Mouse (Mus musculus) cerebellum, adult 8-10 months (tissue): ENCODE results near the gene LTO1.
"Not testable (repeated sequence)": the region's sequence is repeated elsewhere in the genome, so short reads cannot be mapped to it uniquely, and the experiment has no call there.

Experiments
- DNase-seq: peaks from one replicate; pipeline ENCODE4 v3.0.0; 2022

The LTO1 gene

DNA sequence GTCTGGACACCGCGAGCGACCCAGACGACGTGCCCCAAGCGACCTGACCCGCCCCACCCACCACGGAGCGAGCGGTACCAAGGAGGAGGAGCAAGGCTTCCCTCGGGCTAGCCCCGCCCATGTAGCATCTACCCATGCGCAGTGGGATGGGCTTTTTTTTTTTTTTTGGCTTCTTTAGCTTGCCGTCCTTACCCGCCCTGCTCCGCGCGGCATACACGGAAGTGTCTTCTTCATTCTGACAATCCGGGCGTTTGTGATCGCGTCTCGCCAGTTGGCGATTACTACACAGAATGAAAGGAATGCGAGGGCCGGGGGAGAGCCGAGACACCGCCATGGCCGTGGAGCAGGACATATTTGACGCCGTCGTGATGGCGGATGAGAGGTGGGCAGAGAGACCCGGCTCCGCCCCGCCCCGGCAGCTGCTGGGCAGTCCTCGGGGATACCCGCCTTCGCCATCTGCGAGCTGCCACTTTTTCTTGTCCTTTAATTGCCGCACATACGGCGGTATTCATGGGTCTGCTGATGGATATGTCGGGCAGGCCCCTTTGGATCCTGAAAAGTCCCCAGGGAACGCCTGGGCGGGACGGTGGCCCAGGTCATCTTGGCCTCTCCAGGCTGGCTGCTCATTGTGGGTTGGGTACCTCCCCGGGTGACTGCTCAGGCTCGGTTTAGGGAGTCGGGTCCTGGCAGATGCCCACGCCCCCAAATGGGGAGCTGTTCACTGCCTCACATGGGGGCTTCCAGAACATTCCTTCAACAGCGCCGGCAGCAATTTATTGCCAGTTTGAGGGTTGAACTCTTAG lies at the start of gene LTO1:
Gene LTO1 (plus strand): TSS at position 153 of the 803 bp plus-strand sequence.
- peak; percentile 89 for DNase-seq

DNA sequence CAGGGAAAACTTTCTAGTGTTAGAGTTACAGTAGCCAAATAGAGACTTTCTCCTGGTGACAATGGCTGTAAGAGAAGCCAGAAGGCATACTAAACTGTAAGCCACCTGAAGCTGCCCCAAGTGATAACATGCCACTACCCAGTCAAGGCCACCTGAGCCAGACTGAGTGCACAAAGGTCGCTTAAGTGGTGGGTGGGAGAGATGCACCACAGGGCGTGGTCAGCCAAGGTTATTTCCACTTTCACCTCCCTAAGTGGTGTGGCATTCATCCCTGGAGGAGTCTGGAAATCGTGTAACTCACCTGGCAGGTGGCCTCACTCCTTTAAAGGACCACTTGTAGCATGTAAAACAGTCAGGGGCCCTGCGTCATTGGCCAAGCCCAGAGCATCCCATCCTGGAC lies 47.7 kb upstream of the LTO1 start:
- DNase-seq, result no peak

DNA sequence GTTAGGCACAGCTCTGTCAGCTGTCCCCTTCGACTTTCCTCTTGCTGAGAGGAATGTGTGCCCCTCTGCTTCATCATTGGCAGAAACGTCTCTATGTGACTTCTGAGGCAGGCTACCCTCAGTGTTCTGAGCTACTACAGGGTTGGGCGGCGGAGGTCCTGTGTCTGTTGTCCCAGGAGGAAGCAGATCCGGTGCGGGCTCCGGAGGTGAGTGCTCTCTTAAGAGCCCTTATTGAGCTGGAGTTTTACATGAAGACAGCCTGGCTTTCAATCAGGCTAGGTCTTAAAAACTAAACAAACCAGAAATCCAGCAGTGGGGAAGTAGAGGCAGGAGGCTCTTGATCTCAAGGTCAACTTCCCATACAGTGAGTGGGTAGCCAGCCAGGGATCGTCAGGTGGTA lies 47.3 kb upstream of the LTO1 start:
- DNase-seq, result no peak

DNA sequence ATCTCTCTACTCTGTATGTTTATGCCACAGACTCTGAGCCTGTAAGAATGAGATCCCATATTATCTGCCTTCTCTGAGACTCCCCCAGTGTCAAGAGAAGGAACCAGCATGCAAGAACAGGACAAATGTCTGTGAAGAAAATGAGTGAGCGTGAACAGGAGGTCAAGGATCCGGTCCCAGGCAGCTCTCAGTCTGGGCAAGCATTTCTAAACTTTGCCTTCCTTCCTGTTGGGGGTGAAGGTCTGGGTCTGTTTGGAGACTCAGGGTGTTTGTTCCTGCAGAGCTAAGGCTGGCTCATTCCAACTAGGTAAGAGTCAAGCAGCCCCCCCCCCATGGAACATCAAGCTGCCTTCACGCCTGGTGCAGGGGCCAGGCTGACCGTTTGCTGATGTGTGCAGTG lies 42.5 kb upstream of the LTO1 start:
- no peak for DNase-seq

DNA sequence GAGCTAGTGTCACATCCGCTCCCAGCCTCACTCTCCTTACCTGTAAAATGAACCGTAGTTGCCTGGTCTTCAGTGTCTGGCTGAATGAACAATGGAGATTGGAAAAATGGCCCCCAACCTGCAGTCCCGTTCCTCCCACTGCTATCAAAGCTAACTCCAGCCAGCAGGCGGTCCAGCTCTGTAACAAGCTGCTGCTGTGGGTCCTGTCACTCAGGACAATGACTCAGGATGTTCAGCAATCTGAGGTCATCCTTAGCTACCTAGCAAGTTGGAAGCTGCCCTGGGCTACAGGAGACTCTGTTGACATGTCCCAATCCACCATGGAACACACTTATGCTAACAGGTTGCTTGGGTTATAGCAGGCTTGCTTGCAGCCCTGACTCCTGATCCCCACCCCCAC lies 41.7 kb upstream of the LTO1 start:
- DNase-seq, result no peak

DNA sequence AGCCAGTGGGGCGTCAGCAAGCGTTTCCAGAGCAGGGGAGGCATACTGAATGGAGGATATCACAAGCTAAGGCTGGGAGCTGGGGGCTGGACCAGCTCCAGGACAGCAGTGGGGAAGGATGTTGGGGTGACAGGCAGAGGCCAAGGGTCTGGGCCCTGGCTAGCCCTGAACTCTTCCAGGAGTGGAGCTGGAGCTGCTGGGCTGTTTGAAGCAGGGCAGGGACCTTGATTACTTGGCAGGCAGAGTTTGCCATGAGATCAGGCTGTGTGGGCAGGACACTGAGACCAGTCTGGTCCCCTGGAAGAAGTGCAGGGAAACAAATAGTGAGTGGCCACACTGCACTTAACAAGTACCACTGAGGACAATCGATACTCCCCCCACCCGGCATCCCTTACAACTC lies 40.7 kb upstream of the LTO1 start:
- DNase-seq, result no peak

DNA sequence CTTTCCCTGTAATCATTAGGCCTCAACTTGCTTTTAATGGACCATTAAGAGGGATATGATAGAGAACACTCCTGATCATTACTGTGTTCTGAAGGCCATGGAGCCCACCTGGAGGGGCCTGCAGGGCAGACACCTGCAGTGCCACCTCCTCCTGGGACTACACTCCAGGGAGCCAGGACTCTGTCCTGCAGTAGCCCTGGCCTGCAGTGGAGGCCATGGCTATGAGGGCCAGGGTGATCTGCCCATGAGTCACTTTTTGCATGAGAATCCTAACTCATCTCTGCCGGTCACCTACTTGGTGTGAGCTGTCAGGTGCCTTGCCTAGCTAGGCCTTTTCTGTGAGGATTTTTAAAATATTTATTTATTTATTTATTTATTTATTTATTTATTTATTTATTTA lies 36.5 kb upstream of the LTO1 start:
- DNase-seq, result no peak

DNA sequence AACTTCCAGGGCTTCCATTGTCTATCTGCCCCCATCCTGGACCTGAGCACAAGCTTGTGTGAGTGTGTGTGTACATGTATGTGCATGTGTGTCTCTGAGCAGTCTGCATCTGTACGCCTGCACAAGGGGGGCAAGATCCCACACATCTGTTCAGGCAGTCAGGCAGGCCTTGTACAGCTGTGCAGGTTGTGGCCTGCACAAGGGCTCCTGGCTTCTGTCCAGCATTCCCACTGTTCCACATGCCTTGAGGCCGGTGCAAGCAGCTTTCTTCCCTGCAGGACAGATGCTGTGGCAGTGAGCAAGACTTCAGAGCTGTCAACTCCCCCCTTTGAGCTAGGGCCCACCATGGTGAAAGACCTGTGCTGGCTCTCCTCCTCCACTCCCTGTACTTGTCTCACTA lies 31.8 kb upstream of the LTO1 start:
- no peak for DNase-seq

DNA sequence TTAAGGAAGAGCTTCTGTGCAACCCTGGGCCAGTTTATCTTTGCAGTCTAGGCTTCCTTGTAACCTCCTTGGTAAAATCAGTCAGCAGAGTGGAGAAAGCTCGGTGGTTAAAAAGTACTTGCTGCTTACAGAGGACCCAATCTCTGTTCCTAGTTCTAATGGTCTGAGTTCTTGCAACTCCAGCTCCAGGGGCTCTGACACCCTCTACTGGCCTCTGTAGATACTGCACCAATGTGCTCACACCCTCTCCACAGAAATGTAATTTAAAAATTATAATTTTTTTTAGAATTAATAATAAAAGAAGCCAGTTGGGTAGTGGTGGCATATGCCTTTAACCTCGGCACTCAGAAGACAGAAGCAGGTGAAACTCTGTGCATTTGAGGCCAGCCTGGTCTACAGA lies 27.2 kb upstream of the LTO1 start:
- no peak for DNase-seq

DNA sequence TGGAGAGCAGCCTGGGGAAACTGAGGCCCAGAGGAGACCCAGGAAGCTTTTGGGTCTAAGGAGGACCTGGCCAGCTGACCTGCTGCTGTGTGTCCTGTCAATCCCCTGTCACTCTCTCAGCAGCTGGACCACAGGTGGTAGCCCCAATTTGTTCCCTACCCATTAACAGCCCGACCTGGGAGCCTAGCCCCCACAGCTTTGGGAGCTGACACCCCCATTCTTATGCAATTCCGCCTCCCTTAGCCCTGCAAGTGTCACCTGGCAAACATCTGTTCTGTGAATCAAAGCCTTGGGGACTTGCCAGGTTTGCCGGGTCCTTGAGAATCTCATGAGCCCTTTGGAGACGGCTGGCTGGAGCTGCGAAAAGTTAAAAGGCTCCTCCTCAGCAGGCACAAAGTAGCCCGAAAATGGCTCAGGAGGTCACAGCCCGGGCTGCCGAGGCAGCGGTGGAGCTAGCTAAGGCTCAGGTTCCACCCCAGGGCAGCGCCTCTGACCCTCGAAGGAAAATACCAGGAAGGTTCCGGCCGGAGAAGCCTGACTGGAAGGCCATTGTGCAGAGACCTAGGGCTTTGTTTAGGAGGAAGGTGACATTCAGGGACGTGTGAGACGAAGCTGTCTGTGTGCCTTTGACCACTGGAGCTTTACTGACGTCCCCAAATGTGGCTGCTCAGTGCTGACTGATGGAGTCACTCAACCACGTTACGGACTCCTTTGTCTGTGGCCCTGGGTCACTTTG lies 26.2 kb upstream of the LTO1 start:
- DNase-seq, result no peak

DNA sequence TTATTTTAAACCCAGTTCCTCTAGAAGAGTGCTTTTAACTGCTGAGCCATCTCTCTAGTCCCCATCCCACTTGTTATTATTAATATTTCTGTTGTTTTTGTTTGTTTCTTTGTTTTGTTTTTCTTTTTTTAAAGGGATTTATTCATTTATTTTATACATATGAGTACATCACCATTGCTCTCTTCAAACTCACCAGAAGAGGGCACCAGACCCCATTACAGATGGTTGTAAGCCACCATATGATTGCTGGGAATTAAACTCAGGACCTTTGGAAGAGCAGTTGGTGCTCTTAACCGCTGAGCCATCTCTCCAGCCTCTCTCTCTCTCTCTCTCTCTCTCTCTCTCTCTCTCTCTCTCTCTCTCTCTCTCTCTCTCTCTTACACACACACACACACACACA lies 24.2 kb upstream of the LTO1 start:
- not testable (repeated sequence) for DNase-seq

DNA sequence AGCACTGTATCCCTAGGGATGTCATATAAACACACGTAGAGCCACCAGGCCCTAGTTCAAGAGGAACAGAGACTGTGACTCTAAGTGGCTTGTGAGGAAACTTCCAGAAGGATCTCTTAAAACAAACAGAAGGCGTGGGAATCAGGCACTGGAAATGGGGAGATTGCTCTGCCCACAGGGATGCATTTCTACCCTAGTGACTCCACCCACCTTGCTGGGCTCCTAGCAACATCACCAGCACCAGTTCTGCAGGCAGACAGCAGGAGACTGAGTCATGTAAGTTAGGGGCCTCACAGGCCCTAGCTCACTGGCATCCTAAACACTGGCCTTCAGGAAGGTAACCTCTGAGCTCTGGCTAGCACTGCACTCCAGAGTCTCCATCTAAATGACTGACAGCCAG lies 23.0 kb upstream of the LTO1 start:
- no peak for DNase-seq

DNA sequence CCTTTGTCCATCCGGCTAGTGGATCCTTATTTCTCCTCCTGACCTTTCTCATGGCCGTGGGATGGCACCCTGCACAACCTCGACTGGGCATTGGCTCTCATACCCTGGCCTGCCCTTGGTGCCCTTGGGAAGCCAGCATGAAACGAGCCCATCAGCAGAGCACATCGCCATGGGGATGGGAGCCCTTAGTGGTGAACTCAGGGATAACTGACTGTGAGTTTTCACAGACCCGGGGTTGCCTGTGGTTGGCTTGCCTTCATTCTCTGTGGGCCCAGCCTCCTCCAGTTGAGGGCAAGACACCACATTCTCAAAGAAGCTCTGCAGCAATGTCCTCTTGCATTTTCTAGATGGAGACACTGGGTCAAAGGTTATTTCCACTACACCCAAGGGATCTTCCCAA lies 22.6 kb upstream of the LTO1 start:
- DNase-seq, result no peak

DNA sequence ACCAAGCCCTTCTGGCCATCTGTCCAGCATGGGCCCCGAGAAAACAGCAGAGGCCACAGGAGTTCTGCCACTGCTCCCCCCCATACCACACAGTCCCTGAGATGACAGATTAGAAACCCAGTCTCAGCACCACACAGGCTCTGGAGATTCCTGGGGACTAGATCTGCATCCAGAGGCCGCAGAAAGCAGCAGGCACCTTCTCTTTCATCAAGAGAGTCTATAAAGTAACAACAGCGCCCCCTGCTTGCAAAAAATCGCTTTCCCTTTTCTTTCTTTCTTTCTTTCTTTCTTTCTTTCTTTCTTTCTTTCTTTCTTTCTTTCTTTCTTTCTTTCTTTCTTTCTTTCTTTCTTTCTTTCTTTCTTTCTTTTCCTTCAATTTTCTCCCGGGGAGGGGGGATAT lies 20.7 kb upstream of the LTO1 start:
- peak; percentile 12 for DNase-seq

DNA sequence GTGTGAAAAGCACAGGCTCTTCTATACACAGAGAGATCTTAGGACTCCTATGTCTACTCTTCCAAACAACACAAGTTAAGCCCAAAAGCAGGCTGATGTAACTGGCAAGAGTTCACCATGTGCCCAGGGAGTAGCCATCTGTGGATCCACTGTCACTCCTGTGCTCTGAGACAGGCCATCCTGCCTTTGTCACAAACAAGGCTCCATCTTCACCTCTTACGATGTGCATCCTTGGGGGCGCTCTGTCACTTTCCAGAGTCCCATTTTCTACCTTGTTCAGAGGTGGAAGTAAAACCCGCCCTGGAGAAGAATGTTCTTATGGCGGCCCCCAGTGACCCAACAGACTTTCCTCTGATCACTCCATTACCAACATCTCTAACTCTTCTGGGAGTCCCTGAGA lies 20.2 kb upstream of the LTO1 start:
- DNase-seq, result no peak

DNA sequence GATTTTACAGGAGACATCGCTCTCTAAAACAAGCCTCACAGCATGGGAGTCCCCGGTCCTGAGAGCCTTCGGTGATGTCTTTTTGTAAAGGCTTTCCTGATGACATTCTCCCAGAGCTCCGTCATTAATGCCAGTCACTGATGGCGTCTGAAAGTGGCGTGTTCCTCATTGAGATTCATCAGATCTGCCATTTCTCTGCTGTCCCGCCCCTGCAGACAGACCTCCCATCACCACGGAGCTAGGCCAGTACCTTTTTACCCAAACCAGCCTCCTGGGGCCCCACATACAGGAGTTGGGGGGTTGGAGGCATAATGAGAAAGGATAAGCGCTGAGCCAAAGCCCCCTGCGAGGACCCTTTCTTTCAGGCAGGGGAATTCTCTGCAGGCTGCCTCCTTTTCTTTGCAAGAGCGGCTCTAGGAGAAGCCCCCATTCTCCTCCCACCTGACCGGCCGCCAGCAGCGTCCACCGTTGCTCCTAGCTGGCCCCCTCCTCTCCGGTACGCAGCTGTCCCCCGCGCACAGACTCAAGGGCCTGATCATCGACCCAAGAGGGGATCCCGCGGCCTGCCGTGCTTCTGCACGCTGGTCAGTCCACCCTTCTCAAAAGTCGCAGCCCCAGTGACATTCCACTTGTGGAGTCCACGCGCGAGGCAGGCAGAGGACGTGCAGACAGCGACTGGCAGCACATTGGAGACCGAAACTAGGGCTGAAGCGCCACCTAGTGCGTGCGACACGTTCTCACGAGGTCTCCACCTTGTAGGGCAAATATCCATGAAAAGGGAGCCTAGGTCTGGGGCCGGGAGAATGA lies 19.4 kb upstream of the LTO1 start:
- DNase-seq, result peak; percentile 62

DNA sequence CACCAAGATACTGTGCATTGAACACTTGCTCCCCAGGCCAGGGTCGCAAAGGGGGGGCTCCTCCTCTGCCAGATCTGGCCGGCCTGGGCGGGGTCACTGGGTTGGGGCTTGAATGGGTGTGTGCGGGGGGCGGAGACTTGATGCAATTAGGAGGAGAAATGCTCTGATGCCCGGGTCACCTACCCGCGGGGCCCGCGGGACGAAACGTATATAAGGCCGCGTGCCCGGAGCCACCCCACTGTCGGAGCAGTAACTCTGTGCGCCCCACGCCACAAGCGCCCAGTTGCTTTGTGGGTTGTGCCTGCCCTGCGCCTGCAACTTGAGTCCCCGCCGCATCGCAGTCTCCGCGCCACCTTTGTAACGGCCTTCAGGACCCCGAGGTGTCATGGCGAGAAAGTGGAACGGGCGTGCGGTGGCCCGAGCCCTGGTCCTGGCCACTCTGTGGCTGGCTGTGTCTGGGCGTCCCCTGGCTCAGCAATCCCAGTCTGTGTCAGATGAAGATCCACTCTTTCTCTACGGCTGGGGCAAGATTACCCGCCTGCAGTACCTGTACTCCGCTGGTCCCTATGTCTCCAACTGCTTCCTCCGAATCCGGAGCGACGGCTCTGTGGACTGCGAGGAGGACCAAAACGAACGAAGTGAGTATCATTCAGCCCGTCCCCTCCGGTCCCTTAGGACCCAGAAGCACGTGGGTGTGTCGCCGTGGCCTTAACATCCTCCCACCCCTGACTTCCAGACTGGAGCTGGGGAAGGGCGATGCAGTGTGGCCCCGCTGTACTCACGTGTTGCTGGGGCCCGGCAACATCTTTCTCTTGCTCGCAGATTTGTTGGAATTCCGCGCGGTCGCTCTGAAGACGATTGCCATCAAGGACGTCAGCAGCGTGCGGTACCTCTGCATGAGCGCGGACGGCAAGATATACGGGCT lies 18.3 kb upstream of the LTO1 start, which contains the start of gene Fgf15:
Gene Fgf15 (plus strand): TSS at position 238 of the 925 bp plus-strand sequence.
- DNase-seq, result no peak

DNA sequence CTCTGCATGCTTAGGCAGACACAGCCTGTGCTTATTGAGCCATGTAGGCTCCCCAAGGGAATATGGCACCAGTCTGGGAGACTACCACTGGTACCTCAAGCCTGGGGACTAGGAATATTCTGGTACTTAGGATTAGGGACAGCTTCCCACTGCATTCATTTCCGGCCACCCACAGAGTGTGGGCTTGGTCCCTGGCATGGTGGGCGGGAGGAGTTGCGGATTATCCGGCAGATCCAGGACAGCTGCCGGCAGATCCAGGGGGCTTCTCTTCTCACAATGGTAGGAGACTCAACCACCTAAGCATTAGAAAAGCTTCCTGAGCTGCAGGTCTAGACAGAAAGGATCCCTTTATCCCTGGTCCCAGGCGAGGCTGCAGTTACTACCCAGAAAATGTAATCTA lies 16.4 kb upstream of the LTO1 start:
- DNase-seq, result no peak

DNA sequence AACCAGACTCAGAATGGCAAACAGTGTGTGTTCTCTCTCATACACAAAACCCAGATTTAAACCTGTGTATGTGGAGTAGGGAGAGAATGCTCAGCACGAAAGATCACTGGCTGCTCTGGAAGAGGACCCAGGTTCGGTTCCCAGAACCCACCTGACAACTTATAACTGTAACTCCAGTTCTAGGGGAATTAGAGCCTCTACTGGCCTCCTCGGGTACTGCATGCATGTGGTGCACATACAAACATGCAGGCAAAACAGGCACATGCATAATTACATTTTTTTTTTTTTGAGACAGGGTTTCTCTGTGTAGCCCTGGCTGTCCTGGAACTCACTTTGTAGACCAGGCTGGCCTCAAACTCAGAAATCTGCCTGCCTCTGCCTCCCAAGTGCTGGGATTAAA lies 9.4 kb upstream of the LTO1 start:
- DNase-seq, result not testable (repeated sequence)

DNA sequence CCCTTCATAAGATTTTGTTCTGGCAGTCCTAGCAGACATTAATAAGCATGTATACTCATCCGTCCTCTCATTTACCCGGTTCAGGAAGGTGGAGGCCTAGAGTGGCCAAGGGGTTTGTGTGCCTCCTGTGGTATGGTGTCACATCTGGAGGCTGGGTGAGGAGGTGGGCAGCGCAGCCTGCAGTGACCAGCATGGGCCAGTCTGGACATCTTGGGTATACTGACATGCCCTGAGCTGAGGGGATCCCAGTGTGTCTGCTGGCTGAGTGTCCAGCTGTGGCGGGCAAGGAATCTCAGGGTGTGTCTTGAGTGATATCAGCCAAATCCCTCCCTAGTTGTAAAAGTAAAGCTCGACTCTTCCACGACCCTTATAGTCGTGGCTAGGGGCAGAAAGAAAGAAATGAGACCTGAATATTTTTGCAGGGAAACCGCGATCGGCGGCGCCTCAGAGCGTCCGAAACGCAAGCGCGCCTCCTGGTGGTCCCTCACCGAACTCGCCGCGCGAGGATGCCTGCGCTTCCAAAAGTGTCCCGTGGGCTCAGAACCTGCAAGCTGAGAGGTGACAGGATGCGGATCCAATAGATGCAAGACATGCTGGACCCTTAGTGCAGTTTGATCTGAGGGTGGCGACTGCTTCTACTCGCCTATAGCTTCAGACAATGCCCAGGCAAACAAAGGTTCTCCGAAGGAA lies 8.0 kb upstream of the LTO1 start:
- peak; percentile 58 for DNase-seq

DNA sequence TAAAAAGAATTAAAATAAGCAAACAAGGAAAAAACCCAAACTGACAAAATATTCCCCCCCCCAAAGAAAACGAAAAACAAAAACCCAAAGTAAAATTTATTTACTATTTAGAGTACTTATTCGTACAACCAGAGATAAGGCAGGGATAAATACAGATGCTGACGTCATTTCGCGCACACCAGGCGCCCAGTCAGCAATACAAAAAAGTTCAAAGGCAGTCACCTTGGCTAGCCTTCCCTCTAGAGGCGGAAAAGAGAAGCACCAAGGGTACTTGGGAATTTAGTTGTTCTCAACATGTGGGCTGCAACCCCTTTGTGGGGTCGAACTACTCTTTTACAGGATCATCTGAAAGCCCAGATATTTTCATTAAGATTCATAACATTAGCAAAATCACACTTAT lies 7.1 kb upstream of the LTO1 start:
- DNase-seq, result no peak

DNA sequence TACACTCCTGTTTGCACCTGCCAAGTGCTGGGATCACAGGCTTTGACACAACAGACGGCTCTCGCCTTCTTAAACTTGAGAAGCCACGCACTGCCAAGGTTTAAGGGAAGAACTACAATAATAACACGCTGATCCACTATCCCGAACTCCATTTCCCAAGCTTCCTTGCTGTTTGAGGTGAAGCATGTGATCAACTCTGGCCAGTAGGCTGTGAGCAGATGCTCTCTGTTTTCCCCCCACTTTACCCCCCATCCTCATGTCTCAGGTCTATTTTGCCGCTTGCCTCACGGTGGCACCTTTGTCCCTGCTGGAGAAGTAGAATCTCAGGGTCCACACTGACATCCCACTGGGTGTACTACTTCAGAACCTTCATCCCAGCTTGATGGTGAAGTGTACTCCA lies 6.2 kb upstream of the LTO1 start:
- DNase-seq, result no peak
